Mouse (Mus musculus): ENCODE data around the gene Itgad. TPM values are rescaled to one million over a fixed set of nuclear protein-coding genes. Genes with fewer than 3 reads are reported as not detected.
A peak's percentile ranks its signal among the peaks of the same experiment; 100 is the strongest.

Gene Itgad
- total RNA-seq, 2 experiments from 2014 or later = 0.26 to 3.4 TPM

GRCm38 (mm10) chr7:128169996-128170395 lies 15.8 kb downstream of the Itgad start:
- ATAC-seq (ENCODE audit: poor library complexity, severe bottlenecking) = no peak

- ATAC-seq (ENCODE audit: poor library complexity, severe bottlenecking) = no peak
These were observed 24.2 kb downstream of the Itgad start for GRCm38 (mm10) chr7:128178385-128178784.

- peak; percentile 87 for ATAC-seq (ENCODE audit: poor library complexity, severe bottlenecking)
These were observed 25.9 kb downstream of the Itgad start for GRCm38 (mm10) chr7:128180126-128180525.

GRCm38 (mm10) chr7:128180546-128180945 lies 26.4 kb downstream of the Itgad start:
- peak; percentile 25; the same call in 1 of the 2 replicates for ATAC-seq (ENCODE audit: poor library complexity, severe bottlenecking)

GRCm38 (mm10) chr7:128181691-128182090 lies 27.5 kb downstream of the Itgad start:
- no peak; the same call in 1 of the 2 replicates for ATAC-seq (ENCODE audit: poor library complexity, severe bottlenecking)

- ATAC-seq (ENCODE audit: poor library complexity, severe bottlenecking) = no peak
These were observed 47.4 kb downstream of the Itgad start for GRCm38 (mm10) chr7:128201607-128202006.

GRCm38 (mm10) chr7:128203071-128203470 lies 48.9 kb downstream of the Itgad start:
- ATAC-seq (ENCODE audit: poor library complexity, severe bottlenecking) = no peak

- no peak for ATAC-seq (ENCODE audit: poor library complexity, severe bottlenecking)
These were observed 50.0 kb downstream of the Itgad start for GRCm38 (mm10) chr7:128204179-128204578.

GRCm38 (mm10) chr7:128205695-128206094 lies 51.5 kb downstream of the Itgad start:
- no peak for ATAC-seq (ENCODE audit: poor library complexity, severe bottlenecking)

GRCm38 (mm10) chr7:128206152-128206551 lies 52.0 kb downstream of the Itgad start, which contains the start of gene Cox6a2:
Gene Cox6a2, minus strand, starts transcription at chr7:128206387.
- ATAC-seq (ENCODE audit: poor library complexity, severe bottlenecking) = no peak

- ATAC-seq (ENCODE audit: poor library complexity, severe bottlenecking) = peak; percentile 88
These were observed 54.0 kb downstream of the Itgad start for GRCm38 (mm10) chr7:128208187-128208586.

GRCm38 (mm10) chr7:128209826-128210225 lies 55.6 kb downstream of the Itgad start:
- no peak for ATAC-seq (ENCODE audit: poor library complexity, severe bottlenecking)

- ATAC-seq (ENCODE audit: poor library complexity, severe bottlenecking) = no peak
These were observed 65.8 kb downstream of the Itgad start for GRCm38 (mm10) chr7:128219952-128220351.

- no peak for ATAC-seq (ENCODE audit: poor library complexity, severe bottlenecking)
These were observed 66.8 kb downstream of the Itgad start for GRCm38 (mm10) chr7:128220936-128221335.

GRCm38 (mm10) chr7:128231741-128232140 lies 77.6 kb downstream of the Itgad start:
- ATAC-seq (ENCODE audit: poor library complexity, severe bottlenecking) = no peak

GRCm38 (mm10) chr7:128234796-128235195 lies 80.6 kb downstream of the Itgad start:
- ATAC-seq (ENCODE audit: poor library complexity, severe bottlenecking) = no peak

GRCm38 (mm10) chr7:128235481-128235880 lies 81.3 kb downstream of the Itgad start:
- no peak for ATAC-seq (ENCODE audit: poor library complexity, severe bottlenecking)

- ATAC-seq (ENCODE audit: poor library complexity, severe bottlenecking) = no peak
These were observed 82.2 kb downstream of the Itgad start for GRCm38 (mm10) chr7:128236426-128236825.

- ATAC-seq (ENCODE audit: poor library complexity, severe bottlenecking) = peak; percentile 36
These were observed 82.8 kb downstream of the Itgad start, which contains the start of gene Armc5 for GRCm38 (mm10) chr7:128236856-128237592. Gene Armc5, plus strand, starts transcription at chr7:128237342.

GRCm38 (mm10) chr7:128237593-128237926 lies 83.4 kb downstream of the Itgad start:
- no peak for ATAC-seq (ENCODE audit: poor library complexity, severe bottlenecking)

- ATAC-seq (ENCODE audit: poor library complexity, severe bottlenecking) = peak; percentile 83
These were observed 84.0 kb downstream of the Itgad start, which contains the start of gene 9130023H24Rik for GRCm38 (mm10) chr7:128237927-128238778. Gene 9130023H24Rik, minus strand, starts transcription at chr7:128238031.

- no peak for ATAC-seq (ENCODE audit: poor library complexity, severe bottlenecking)
These were observed 84.8 kb downstream of the Itgad start for GRCm38 (mm10) chr7:128238991-128239390.
